Mouse (Mus musculus) erythroblast, embryonic 14.5 days (primary cell): ENCODE results near the gene Ston1.

Experiments
- GATA1 ChIP-seq: IDR thresholded peaks from 2 replicates; pipeline ENCODE4 v1.6.1; 2012; ENCODE audit warnings: low read length, inconsistent platforms, mixed read lengths
- TAL1 ChIP-seq: IDR thresholded peaks from 3 replicates; pipeline ENCODE4 v1.6.1; 2012; ENCODE audit warnings: low read length, inconsistent platforms, mixed read lengths

- TF ChIP-seq GATA1 (no peak), TAL1 (no peak)
Measured at GRCm38 (mm10) chr17:88552556-88552955, 44.9 kb upstream of the Ston1 start.
